Mouse (Mus musculus): Measurements from ENCODE around the gene Slc35b1.

The Slc35b1 gene

DNA sequence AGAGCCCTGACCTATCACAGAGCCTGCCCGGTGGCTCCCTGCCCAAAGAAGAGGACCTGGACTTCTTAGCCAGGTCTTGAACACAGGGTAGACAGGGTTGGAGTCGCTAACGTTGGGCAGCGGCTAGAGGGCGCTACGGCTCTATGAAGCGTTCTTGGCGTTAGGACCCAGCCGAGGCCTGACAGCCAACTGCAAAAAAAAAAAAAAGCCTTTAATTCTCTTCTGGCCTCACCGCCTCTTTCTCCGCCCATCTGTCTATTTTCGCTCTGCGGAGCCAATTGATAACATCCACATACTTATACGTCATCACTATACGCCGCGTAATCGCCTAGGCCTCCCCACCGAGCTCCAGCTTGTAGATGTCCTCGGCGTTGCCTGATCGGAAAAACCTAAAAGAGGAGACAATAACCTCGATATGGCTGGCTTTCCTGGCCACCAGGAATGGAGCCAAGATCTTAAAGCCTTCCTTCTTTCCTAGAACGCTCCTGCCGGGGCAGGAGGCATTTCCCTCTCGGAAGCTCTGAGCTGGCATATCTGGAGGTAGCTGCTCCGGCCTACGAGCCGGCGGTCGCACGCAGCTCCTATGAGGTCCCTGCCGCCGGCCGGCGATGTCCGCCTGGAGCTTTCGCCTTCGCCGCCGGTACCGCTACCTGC, at the start of gene Slc35b1:
Gene Slc35b1 (plus strand): TSS at position 374 of the 654 bp plus-strand sequence.
- peak; percentile 99 for DNase-seq (ENCODE audit: low read depth)

DNA sequence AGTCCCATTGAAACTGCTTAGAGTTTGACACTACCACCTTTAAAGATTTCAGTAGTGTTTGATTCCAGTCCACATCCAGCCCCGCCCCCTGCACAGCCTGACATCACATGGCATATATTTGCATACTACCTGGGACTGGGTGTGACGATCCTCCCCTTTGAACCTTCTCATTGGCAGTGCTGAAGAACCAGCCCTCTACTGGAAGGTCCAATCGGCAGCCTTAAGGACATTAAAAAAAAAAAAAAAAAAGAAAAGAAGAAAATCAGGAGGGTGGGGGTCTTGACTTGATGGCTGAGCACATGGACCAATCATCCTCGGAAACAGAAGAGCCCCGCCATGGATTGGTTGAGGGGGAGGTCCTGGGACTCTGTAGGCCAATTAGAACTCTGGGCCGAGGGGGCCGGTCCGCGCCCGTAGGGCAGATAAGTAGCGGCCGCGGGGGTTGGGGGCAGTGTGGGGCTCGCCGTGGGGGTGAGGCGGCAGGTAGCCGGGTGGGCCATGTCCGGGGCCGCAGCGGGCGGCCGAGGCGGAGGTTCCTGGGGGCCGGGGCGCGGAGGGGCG, 47.8 kb upstream of the Slc35b1 start, which contains the start of gene Fam117a:
Gene Fam117a (plus strand): TSS at position 451 of the 561 bp plus-strand sequence.
- peak; percentile 96 for DNase-seq (ENCODE audit: low read depth)

DNA sequence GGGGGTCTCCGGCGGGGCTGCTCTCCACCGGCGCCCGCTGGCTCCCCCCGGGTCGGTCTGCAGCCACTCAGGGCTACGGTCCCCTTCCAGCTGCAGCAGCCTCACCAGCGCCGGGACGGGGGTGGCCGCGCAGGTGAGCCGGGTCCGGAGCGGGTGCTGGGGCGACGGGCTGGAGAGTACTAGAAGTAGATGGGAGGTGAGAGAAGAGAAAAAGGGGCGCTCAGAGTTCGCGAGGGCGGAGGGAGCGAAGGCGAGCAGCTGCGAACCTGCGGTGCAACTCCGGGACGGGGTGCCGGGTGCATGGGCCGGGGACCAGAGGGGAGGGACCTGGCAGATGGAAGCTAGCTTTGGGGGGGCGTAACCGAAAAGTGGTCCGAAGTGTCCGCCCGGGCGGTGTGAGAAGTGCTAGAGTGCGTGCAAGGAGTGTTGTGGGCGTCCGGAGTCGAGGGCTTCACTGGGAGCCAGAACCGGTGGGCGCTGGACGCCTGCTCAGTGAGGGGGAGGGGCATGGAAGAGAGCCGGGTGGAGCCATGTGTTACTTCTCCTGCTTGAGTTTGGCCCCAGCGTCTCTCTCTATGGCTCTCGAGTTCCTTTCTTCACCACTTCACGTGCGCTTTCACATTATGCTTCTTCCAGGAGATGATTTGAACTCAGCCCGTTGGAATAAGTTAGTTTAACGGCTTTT, 47.2 kb upstream of the Slc35b1 start:
- peak; percentile 73 for DNase-seq (ENCODE audit: low read depth)

DNA sequence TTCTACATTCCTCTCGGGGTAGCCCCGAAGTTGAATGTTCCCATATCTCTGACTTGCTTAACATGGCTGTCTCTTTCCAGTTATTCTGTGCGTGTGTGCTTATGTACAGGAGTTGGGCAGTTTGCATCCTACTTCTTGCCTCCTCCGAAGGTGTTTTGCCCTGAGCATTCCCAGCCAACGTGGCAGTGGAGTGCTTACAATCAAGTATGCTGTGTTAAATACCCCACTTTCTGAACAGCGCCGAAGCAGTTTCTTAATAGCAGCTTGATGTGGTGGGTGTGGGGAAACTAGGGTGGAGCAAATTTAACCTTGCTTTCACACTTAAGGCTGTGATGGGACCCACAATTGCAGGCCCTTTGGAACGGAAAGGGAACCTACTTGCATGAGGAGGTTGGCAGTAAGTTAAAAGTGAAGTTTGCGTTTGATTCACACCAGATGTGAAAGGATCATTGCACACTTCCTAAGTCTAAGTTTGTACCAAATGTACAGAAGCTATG, 46.6 kb upstream of the Slc35b1 start:
- peak; percentile 59 for DNase-seq (ENCODE audit: low read depth)

DNA sequence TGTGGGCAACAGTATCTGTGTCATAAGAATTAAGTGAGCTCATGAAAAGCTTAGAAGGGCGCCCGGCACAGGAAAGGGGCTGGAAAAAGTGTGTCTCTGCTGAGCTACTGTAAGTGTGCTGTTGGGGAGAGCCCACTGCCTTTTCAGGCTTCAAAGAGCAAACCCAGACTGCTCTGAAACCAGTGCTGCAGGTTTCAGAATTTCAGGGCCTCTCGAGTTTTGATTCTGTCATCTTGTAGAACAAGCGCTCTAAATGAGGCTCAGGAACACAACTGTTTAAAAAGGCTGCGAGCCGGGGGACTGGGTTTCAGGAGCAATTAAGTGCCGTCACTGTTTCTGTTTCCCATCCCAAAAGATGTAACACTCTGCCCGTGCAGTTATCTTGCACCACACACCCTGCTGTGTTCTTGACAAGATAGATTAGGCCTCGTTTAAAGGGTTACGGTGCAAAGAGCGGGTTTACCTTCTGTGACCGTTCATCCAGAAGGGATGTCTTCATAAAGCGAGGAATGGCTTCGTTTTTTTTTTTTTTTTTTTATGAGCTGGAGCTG, 44.9 kb upstream of the Slc35b1 start:
- peak; percentile 57 for DNase-seq (ENCODE audit: low read depth)

DNA sequence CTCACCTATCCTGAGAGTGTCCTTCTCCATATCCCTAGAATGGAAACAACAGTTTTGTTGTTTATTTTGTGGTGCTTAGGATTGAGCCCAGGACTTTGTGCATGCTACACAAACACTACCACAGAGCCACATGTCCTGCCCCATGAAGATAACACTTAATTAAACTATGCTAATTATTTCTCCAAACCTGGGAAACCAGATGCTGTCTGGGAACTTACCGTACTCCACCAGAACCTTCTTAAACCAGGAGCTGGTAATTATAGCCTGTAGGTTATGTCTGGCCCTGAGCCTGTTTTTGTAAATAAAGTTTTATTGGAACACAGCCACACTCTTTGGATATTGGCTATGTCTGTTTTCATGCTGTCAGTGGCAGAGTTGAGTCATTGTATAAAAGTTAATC, 44.2 kb upstream of the Slc35b1 start:
- DNase-seq (ENCODE audit: low read depth): no peak

DNA sequence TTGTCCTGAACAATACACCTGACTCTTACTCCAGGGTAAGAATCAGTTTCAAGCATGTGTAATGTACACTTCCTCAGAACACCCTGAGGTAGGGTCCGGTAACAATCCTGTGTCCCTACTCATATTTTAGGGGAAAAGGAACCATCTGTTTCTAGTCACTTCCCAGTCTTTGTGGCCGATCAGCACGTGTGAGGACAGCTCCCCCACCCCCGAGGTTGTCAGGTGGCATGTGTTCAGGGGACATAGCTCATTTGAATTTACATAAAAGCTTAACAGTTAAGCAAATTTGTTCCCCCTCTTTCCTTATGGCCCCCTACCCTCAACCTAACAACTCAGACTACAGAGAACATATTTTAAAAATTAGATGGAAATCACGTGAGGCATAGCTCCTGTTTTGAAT, 43.8 kb upstream of the Slc35b1 start:
- DNase-seq (ENCODE audit: low read depth): no peak

DNA sequence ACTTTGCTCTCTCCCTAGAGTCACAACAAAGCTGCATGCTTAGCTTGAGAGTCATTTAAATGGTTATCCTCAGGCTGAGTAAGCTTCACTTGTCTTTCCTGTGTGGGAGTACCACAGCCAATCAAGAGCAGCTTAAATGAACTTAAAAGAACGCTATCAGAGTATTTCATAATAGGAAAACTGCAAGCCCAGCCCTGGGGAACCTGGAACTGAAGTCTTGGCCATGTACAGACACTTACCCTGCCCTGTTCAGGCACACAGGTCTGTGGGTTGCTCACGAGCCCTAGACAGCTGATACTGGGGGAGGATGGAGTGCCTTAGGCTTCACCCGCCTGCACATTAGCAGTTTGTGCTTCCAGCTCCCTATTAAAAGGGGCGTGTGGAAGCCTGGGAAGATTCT, 41.3 kb upstream of the Slc35b1 start:
- no peak for DNase-seq (ENCODE audit: low read depth)

DNA sequence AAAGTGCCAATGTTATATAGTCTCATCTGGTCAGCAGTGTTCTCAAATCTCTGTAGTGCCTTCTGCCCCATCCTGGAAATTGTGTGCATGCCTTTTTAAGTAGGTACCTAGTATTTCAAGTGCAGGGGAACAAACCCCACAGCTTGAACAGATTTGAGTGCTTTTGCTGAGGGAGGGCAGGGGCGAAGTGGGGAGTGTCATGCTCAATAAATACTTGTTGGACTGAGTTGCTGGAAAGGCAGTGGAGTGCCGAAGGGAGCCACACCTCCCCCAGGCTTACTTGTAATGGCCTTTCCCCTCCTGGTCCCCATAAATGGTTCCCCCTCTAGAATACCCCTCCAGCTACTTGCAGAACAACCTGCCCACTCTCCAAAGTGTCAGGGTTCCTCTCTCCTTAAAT, 40.3 kb upstream of the Slc35b1 start:
- DNase-seq (ENCODE audit: low read depth): no peak

DNA sequence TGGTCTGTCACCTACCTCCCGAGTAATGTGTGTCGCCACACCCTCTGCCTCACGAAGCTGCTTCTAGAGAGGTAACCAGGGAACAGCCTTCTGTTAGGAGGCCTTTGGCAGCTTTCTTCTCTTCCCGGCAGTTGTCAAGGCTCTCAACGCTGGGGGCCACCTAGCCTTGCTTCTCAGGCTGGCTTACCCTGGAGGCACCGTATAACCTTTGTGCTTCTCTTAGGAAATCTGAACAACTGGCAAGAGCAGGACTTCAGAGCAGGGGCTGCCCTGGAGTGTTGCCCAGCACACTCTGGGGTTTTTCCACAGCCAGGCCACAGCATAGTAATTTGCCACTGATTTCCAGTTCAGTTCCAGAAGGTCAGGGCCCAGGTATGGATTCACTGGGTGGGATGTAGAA, 34.2 kb upstream of the Slc35b1 start:
- no peak for DNase-seq (ENCODE audit: low read depth)

DNA sequence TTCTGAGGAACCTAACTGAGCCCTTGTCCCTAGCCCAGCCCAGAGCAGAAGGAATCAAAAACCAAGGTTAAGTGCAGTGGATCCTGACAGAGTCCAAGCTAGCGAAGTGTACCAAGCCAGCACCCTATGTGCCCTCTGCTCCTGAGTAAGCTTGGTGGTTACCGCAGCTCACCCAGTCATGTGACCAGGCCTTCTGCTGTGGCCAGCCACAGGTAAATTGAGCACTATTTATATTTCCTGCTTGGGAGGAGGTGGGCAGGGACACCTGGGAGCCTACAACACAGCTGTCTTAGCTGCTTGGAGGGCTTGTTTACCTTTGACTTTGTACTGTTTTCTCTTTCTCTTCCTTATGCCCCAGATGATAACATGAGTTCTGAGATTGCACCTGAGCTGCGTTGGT, 33.5 kb upstream of the Slc35b1 start:
- peak; percentile 56 for DNase-seq (ENCODE audit: low read depth)

DNA sequence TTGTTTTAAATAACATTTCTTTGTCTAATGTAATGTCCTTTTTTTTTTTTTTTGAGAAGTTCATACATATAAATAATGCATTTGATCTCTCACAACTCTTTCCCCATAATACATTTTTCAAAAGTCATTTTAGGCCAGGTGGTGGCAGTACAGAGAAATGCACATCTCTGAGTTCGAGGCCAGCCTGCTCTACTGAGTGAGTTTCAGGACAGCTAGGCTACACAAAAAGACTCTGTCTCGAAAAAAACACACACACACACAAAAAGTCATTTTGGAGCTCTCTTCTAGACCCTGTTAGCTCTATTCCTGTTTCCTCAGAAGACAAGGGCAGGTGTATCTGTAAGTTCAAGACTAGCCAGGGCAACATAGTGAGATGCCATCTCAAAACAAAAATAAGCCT, 31.8 kb upstream of the Slc35b1 start:
- no peak for DNase-seq (ENCODE audit: low read depth)

DNA sequence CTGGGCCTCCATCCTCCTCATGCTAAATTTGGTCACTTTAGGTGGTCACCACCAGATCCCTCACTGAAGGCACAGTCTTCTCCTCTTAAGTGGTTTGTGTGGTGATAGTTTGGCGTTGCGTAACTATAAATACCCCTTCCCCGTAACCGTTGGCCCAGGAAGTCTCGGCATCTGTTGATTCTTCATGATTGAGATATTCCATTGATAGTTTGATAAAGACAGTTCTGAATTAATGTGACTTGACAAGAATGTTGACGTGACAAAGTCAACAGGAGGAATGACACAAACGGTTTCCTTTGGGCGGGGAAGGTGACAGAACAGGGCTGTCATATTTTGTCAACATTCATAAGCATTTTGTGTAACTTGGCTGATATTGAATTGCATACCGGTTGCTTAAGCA, 31.3 kb upstream of the Slc35b1 start:
- peak; percentile 75 for DNase-seq (ENCODE audit: low read depth)

DNA sequence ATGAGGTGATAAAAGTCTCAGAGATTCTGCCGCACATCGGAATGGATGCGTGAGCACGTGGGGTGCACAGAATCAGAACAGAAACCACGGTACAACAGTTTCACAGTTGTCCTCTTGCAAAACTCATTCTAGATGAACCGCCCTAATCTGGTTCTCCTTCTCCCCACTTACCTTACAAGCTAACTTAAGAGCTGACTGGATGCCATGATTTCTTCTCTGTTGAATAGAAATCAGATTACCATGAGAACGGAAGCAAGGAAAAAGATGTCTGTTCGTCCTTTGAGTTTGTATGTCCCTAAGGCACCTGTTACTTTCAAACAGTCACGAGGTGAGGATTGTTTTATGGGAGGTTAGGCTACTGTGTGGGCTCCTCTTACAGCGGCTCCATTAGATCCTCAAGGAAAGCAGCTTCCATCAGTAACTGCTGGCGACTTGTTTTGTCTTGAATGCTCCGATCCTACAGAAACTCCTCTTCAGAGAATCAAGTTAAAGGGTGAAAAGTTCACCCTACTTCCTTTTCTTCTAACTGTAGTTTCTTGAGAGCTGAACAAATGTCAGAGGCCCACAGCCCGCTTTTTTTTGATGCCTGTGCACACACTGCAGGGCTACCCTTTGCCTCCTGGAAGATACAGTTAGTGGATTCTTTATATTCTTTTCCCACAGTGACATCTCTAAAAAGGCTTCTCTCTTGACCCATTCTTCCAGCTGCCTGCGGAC, 30.1 kb upstream of the Slc35b1 start:
- peak; percentile 76 for DNase-seq (ENCODE audit: low read depth)

DNA sequence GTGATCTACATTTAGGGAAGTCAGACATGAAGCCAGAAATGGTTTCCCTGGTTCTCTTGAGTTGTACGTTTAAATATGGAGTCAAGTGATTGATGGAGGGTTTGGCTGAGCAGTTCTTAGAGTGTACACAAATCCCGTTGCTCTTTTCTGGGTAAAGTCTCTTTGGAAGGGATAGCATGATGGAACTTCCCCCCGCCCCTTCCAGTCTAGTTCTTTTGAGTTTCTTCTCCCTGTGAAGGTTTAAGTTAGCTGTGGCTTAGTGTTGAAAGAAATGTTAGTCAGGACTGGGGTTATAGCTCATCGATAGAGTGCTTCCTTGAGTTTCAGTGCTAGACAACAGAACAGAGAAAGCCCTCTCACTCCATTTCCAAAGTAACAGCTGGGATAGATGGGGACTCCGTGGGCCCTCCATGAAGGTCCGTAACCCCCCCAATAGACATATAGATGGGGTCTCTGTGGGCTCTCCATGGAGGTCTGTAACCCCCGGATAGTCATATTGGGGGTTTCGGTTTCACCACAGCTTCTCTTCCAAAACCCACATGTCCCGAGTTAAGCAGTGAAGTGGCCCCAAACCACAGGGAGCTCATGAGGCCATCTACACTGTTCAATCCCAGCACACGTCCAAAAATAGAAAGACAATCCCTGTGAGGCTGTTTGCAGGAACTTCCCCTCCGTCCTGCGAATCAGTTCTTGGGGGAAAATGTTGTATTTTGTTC, 29.4 kb upstream of the Slc35b1 start:
- peak; percentile 65 for DNase-seq (ENCODE audit: low read depth)

DNA sequence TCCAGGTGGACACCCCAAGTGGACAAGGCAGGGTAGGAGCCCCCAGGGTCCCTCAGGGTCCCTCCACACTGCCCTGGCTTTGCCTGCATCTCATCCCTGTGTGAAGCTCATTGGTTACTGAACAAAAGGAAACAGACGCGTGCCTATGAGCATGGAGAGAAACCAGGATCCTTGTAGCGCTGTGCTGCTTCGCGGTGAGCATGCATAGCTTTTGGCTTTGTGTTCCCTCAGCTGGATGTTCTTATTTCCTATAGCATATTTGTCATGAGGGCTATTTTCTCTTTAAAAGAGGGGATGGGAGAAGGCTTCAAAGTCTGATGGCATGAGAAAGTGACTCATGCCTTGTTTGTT, 28.9 kb upstream of the Slc35b1 start:
- DNase-seq (ENCODE audit: low read depth): peak; percentile 63

DNA sequence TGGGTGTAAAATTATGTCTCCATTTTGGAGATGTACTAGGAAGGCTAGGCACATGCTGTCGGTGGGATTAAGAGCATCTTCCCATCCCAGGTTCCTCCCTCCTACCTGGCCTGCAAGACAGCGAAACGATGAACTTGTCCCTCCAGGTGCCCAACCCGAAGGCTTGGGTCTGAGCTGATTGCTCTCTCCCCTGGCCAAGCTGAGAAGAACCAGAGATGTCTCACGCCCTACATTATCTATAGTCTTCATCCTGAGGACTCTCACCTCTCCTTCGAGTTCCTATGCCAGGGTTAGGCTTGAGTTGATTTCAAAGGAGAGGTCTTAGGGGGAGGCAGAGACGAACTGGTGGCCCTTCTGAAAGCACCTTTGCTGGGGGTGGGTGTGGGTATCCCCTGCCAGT, 28.5 kb upstream of the Slc35b1 start:
- DNase-seq (ENCODE audit: low read depth): no peak

DNA sequence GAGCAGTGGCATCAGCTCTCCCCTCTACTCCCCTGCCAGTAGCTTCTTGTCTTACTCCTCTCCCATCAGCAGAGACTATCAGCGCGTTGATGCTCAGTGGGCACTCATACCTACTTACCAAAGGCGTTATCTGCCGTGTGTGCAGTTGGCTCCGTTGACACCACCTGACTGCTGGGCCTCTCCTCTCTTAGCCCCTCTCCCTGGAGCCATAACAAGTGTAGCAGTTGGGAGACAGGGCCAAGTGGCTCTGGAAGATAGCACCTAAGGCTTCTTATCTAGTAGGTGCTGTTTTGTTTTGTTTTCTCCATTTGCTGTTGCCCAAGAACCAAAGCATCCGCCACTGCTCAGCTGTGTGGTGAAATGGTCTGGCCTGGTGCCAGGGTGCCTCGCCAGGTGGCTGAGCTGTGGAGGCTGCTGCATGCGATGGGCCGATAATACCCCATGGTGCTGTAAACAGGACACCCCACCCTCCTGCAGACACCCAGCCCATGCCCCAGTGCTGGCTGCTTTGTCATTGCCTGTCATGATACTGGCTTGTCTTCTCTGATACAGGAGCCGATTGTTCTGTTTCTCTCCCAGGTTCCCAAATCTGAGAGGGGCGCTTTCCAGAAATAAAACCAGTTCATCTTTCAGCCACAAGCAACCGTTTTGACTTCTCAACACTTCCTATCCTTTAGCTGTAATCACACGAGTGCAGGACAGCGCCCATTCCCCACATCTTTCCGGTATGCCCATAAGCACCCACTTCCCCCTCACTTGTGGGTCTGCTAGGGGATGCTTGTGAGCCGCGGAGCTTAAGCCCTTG, 27.8 kb upstream of the Slc35b1 start:
- peak; percentile 93 for DNase-seq (ENCODE audit: low read depth)

DNA sequence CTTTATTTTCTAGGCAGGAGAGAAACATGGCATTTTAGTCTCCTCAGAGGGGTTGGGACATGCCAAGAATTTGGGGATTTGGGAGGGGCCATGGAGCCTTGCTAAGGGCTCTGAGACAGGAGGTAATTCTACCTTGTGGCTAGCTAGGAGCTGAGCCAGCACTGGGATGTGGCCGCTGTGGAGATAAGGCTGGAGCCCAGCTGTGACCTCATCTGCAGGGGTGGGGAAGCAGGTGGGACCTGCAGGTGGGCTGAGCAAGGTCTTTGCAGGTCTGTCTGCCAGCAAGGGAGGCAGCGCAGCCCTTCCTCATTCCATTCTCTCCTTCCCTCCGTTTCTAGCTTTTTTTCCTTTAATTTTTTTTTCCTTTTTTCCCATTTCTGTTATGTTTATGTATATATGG, 26.2 kb upstream of the Slc35b1 start:
- no peak for DNase-seq (ENCODE audit: low read depth)

DNA sequence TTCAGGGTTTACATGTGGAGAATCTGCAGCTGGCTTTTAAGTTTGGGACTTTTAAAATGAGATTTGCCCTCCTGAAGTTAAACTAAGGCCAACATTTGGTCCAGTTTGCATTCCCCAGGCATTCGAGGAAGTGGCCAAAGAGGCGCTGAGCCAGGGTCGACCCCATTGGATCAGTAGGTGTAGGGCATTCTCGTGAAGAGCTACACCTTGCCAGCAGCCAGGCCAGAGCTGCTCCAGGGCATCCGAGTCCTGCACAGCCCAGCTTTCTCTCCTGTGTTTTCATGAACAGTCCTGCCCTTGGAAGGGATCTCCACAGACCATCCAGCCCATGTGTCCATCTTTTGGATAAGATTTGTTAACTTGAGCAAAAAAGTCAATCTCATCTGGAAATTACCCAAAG, 20.1 kb upstream of the Slc35b1 start:
- DNase-seq (ENCODE audit: low read depth): no peak

DNA sequence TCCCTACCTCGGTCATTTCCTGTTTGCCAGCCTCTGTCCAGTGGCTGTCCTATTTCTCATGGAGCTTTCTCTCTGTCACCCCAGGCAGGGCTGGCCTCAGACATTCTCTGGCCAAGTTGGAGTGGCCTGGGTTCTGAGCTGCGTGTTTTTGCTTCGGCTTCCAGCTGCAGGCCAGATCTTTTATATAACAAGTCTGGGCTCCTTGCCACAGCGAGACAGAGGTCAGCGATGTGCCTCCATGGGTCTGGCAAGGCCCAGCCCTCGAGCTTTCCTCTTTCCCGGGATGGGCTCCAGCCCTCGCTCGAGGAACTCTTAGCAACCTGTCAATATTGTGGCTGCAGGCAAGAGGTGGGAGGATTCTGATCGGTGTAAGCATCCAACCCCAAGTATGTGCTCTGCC, 18.9 kb upstream of the Slc35b1 start:
- no peak for DNase-seq (ENCODE audit: low read depth)
